Mouse (Mus musculus) brain, embryonic 14.5 days (tissue): Measurements from ENCODE around the gene Eef1akmt2.

Source experiments
- CTCF ChIP-seq: fragments of 200-500 bp; IDR thresholded peaks from 2 replicates; pipeline ENCODE4 v1.5.1; 2012; ENCODE audit warnings: inconsistent platforms, mild to moderate bottlenecking, moderate library complexity, borderline replicate concordance; ENCODE audit not compliant: insufficient read depth, insufficient read length; ENCODE audit errors: extremely low read depth
- POLR2A ChIP-seq: fragments of 200-500 bp; IDR thresholded peaks from 2 replicates; pipeline ENCODE4 v1.6.1; 2012; ENCODE audit warnings: mild to moderate bottlenecking, inconsistent platforms, borderline replicate concordance; ENCODE audit not compliant: poor library complexity, insufficient read depth, insufficient read length, severe bottlenecking; ENCODE audit errors: extremely low read depth

DNA sequence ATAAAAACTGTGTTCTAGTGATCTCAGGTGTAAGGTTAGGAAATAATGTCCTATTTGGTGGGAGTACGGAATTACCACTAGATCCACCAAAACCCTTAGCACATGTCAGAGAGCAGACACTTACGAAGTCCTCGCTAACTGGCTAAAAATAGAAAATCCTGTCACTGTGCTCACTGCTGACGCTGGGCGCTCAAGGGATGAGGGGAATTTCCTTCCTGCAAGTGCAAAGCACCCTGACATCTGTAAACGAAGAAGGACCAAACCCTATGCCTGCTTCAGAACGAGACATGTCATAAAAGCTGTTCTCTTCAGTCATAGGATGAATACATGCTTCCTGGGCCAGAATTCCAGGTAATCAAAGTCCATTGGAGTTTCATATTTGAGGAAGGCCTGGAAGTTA, 66.5 kb downstream of the Eef1akmt2 start:
- no peak for TF ChIP-seq CTCF
- TF ChIP-seq POLR2A, result no peak
